Mouse (Mus musculus) limb, embryonic 14.5 days (tissue): ENCODE measurements at regions not wholly inside any gene's neighbourhood (a gene's known extent, or its start where the extent isn't known, plus 50 kb on each side); places are given as distances from the start of the nearest gene placed in this dataset.

Source experiments
- ATAC-seq: fragments of 200-750 bp; cut with Nextera tagmentation; 2 replicates; pipeline ENCODE4 v1.8.0; 2017; ENCODE audit warnings: low read depth, moderate number of reproducible peaks, moderate TSS enrichment; ENCODE audit not compliant: low FRiP score
- DNase-seq: peaks from one replicate; pipeline ENCODE4 v3.0.0-alpha.2; 2015; ENCODE audit warnings: low spot score
- H3K27ac ChIP-seq: fragments of 300-500 bp; sonication (generic); replicated peaks from 2 replicates; pipeline ENCODE4 v1.5.1; 2014; ENCODE audit warnings: low read depth, mild to moderate bottlenecking, low read length, moderate library complexity, mixed read lengths
- H3K27me3 ChIP-seq: fragments of 300-500 bp; sonication (generic); 2 replicates; pipeline ENCODE4 v1.6.1; 2014; ENCODE audit warnings: low read length, mixed read lengths; ENCODE audit not compliant: control insufficient read depth, insufficient read depth
- H3K36me3 ChIP-seq: fragments of 300-500 bp; sonication (generic); 2 replicates; pipeline ENCODE4 v1.6.1; 2014; ENCODE audit warnings: mild to moderate bottlenecking, low read length, moderate library complexity, mixed read lengths; ENCODE audit not compliant: control insufficient read depth, insufficient read depth
- H3K4me1 ChIP-seq: fragments of 300-500 bp; sonication (generic); 2 replicates; pipeline ENCODE4 v1.6.1; 2014; ENCODE audit warnings: antibody characterized with exemption, low read length, mixed read lengths; ENCODE audit not compliant: control insufficient read depth, insufficient read depth
- H3K4me2 ChIP-seq: fragments of 300-500 bp; sonication (generic); replicated peaks from 2 replicates; pipeline ENCODE4 v1.6.1; 2014; ENCODE audit warnings: low read depth, mild to moderate bottlenecking, low read length, moderate library complexity; ENCODE audit not compliant: severe bottlenecking
- H3K4me3 ChIP-seq: fragments of 300-500 bp; sonication (generic); replicated peaks from 2 replicates; pipeline ENCODE4 v1.5.1; 2014; ENCODE audit warnings: low read length
- H3K9ac ChIP-seq: fragments of 300-500 bp; sonication (generic); 2 replicates; pipeline ENCODE4 v1.6.1; 2014; ENCODE audit warnings: mild to moderate bottlenecking, low read depth, low read length, moderate library complexity; ENCODE audit not compliant: severe bottlenecking
- H3K9me3 ChIP-seq: fragments of 300-500 bp; sonication (generic); 2 replicates; pipeline ENCODE4 v1.6.1; 2016; ENCODE audit warnings: low read length; ENCODE audit not compliant: control insufficient read depth
- POLR2A ChIP-seq: fragments of 200-500 bp; IDR thresholded peaks from 2 replicates; pipeline ENCODE4 v1.8.0; 2012; ENCODE audit warnings: inconsistent platforms, mild to moderate bottlenecking, moderate library complexity, borderline replicate concordance; ENCODE audit not compliant: insufficient read depth, insufficient read length; ENCODE audit errors: extremely low read depth
- WGBS: fragments of 180-500 bp; shearing (Covaris S2); extraction: QIAGEN DNeasy Blood & Tissue Kit; methylation state at CpG from one replicate; pipeline ENCODE4 v1.1.7; 2014; 5-methylcytosine and 5-hydroxymethylcytosine counted together

- no peaks in the 10 kb centered on the region for H3K27me3 ChIP-seq
- TF ChIP-seq POLR2A, result no peak
- H3K27ac ChIP-seq, result no peak overlapping the region
- DNase-seq (no peak), ATAC-seq (no peak)
- no peak overlapping the region for H3K4me3 ChIP-seq
- no peak overlapping the region for H3K4me2 ChIP-seq
- WGBS, result 92% methylated on average over 5 of the region's 5 CpGs
- H3K9ac ChIP-seq, result no peak overlapping the region
- no peaks in the 10 kb centered on the region for H3K36me3 ChIP-seq
- no peaks in the 10 kb centered on the region for H3K9me3 ChIP-seq
- H3K4me1 ChIP-seq, result no peaks in the 10 kb centered on the region
These were observed 191.0 kb upstream of the Eif4g2 start for GRCm38 (mm10) chr7:111273839-111274238.

- Histone ChIP-seq H3K27ac (no peak overlapping the region), H3K36me3 (no peaks in the 10 kb centered on the region), H3K4me3 (no peak overlapping the region), H3K9ac (no peak overlapping the region), H3K9me3 (no peaks in the 10 kb centered on the region), H3K27me3 (no peaks in the 10 kb centered on the region), H3K4me1 (no peaks in the 10 kb centered on the region), H3K4me2 (no peak overlapping the region)
- TF ChIP-seq POLR2A, result no peak
- ATAC-seq, result no peak
- no peak for DNase-seq
- WGBS, result 78% methylated on average over 4 of the region's 4 CpGs
These were observed 188.0 kb upstream of the Eif4g2 start for GRCm38 (mm10) chr7:111270874-111271273.

GRCm38 (mm10) chr7:111268197-111268596, 185.4 kb upstream of the Eif4g2 start:
- WGBS, result 96% methylated on average over 2 of the region's 2 CpGs
- Histone ChIP-seq H3K4me1 (no peaks in the 10 kb centered on the region), H3K36me3 (no peaks in the 10 kb centered on the region), H3K9ac (no peak overlapping the region), H3K27ac (no peak overlapping the region), H3K4me3 (no peak overlapping the region), H3K4me2 (no peak overlapping the region), H3K9me3 (no peaks in the 10 kb centered on the region), H3K27me3 (no peaks in the 10 kb centered on the region)
- DNase-seq (no peak), ATAC-seq (no peak)
- TF ChIP-seq POLR2A, result no peak

- Histone ChIP-seq H3K4me3 (no peak overlapping the region), H3K9ac (no peak overlapping the region), H3K4me2 (no peak overlapping the region), H3K4me1 (no peaks in the 10 kb centered on the region; the same call in 1 of the 2 replicates), H3K27me3 (no peaks in the 10 kb centered on the region), H3K27ac (no peak overlapping the region), H3K36me3 (no peaks in the 10 kb centered on the region), H3K9me3 (no peaks in the 10 kb centered on the region)
- no peak for TF ChIP-seq POLR2A
- no peak for DNase-seq
- no peak for ATAC-seq
- WGBS, result 84% methylated on average over 1 of the region's 1 CpGs
These were observed 180.5 kb upstream of the Eif4g2 start for GRCm38 (mm10) chr7:111263302-111263701.

GRCm38 (mm10) chr7:111259630-111260574, 177.1 kb upstream of the Eif4g2 start:
- no peak for ATAC-seq

More at GRCm38 (mm10) chr7:111259630-111260574, 177.1 kb upstream of the Eif4g2 start:
- H3K9me3 ChIP-seq, result no peaks in the 10 kb centered on the region
- no peaks in the 10 kb centered on the region for H3K36me3 ChIP-seq
- no peak overlapping the region for H3K4me2 ChIP-seq
- H3K27me3 ChIP-seq, result no peaks in the 10 kb centered on the region
- H3K4me1 ChIP-seq, result peaks cover 2% of the 10 kb centered on the region; the same call in 1 of the 2 replicates
- peak; percentile 67 for DNase-seq
- no peak overlapping the region for H3K9ac ChIP-seq
- TF ChIP-seq POLR2A, result no peak
- no peak overlapping the region for H3K27ac ChIP-seq
- H3K4me3 ChIP-seq, result no peak overlapping the region
- WGBS, result 49% methylated on average over 11 of the region's 11 CpGs
